Mouse (Mus musculus) erythroblast, embryonic 14.5 days (primary cell): ENCODE results near the gene Cdk1.

ENCODE experiments used
- GATA1 ChIP-seq: IDR thresholded peaks from 2 replicates; pipeline ENCODE4 v1.6.1; 2012; ENCODE audit warnings: low read length, inconsistent platforms, mixed read lengths
- TAL1 ChIP-seq: IDR thresholded peaks from 3 replicates; pipeline ENCODE4 v1.6.1; 2012; ENCODE audit warnings: low read length, inconsistent platforms, mixed read lengths

- TF ChIP-seq TAL1 (no peak), GATA1 (no peak)
Observed at GRCm38 (mm10) chr10:69389511-69389910, 36.8 kb upstream of the Cdk1 start.
